Mouse (Mus musculus) lung, postnatal 0 days (tissue): ENCODE measurements at regions not wholly inside any gene's neighbourhood (a gene's known extent, or its start where the extent isn't known, plus 50 kb on each side); places are given as distances from the start of the nearest gene placed in this dataset.
"Not testable (repeated sequence)": the region's sequence is repeated elsewhere in the genome, so short reads cannot be mapped to it uniquely, and the experiment has no call there.

ENCODE experiments used
- CTCF ChIP-seq: IDR thresholded peaks from 2 replicates; pipeline ENCODE4 v1.5.1; 2016; ENCODE audit warnings: antibody characterized with exemption, mild to moderate bottlenecking
- EP300 ChIP-seq: IDR thresholded peaks from 2 replicates; pipeline ENCODE4 v1.6.1; 2016; ENCODE audit warnings: antibody characterized with exemption, mild to moderate bottlenecking, control low read depth

- not testable (repeated sequence) for TF ChIP-seq CTCF, EP300
Observed at GRCm38 (mm10) chr14:44921786-44922185, 62.6 kb upstream of the Ptgdr start.
